ENCODE assay signal across 21 mouse cellular contexts in the genomic region with DNA sequence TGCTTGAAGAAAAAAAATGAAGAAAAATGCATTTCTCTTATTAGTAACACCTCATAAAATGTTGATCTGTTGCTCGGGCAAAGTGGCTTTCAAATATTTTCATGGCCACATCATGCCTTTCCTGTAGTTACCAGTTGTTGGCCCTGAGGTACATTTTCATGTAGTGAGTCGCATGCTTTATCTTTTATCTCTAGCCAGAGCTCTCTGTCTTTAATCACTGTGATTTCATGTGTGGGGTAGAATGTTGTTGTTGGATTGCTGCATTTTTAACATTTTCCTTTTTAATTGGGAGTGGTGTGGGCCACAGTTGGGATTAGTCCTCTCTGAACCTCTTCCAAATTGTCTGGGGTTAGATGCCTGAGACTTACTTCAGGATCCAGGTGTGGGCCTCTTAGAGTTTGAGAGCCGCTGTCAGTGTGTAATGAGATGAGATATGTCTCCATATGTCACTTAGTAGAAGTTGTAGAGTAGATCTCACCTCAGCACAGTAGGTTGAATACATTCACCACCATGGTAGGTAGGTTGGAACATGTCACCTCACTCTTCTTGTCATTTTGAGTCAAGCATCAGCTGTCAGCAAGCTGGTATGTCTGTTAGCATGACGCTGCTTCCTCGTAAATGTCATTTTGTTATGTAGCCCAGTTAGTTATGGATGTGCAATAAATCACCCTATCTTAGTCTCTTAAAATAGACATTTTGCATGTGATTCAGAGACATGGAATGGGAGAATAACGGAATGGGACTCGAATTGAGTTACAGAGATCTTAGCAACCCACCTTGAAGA.
DNase-seq lines count a peak whose midpoint lies in the region; ATAC-seq and TF ChIP-seq lines count a peak whose summit lies in the region.
"Had no signal": no experiment of that assay in that cellular context is flagged by ENCODE, and none has a peak within 500 bp of the region (broad histone marks: within the 10 kb centered on the region; RNA-seq: fewer than 3 reads in every experiment).

No protein-coding gene starts in this region.

- H3K9ac ChIP-seq in embryonic facial prominence, embryonic 14.5 days (ENCODE audit: low read depth, low read length), result no peak overlapping the region
- H3K9ac ChIP-seq: embryonic facial prominence, embryonic 13.5 days; forebrain, embryonic 15.5 days; heart, embryonic 13.5 days; hindbrain, embryonic 14.5 days had no signal

- no peak overlapping the region for H3K4me3 ChIP-seq in embryonic facial prominence, embryonic 14.5 days (ENCODE audit: low read depth, low read length)
- H3K4me3 ChIP-seq in embryonic facial prominence, embryonic 10.5 days, result no peak overlapping the region
- H3K4me3 ChIP-seq in myocyte, result no peak overlapping the region
- no peak overlapping the region for H3K4me3 ChIP-seq in heart, embryonic 10.5 days
- H3K4me3 ChIP-seq: embryonic facial prominence, embryonic 13.5 days; forebrain, embryonic 15.5 days; heart, embryonic 13.5 days had no signal

- H3K36me3 ChIP-seq in embryonic facial prominence, embryonic 14.5 days (ENCODE audit: control insufficient read depth, insufficient read depth, low read length), result no peaks in the 10 kb centered on the region
- no peaks in the 10 kb centered on the region for H3K36me3 ChIP-seq in embryonic facial prominence, embryonic 10.5 days (replicated peaks)
- H3K36me3 ChIP-seq in myocyte (ENCODE audit: control insufficient read depth, insufficient read depth), result no peaks in the 10 kb centered on the region
- no peaks in the 10 kb centered on the region for H3K36me3 ChIP-seq in heart, embryonic 10.5 days
- H3K36me3 ChIP-seq: embryonic facial prominence, embryonic 13.5 days; forebrain, embryonic 15.5 days; heart, embryonic 13.5 days had no signal

- H3K27me3 ChIP-seq in embryonic facial prominence, embryonic 14.5 days (replicated peaks; ENCODE audit: control insufficient read depth, insufficient read depth, low read length), result no peaks in the 10 kb centered on the region
- no peaks in the 10 kb centered on the region for H3K27me3 ChIP-seq in embryonic facial prominence, embryonic 10.5 days (replicated peaks; ENCODE audit: low read depth, poor library complexity, severe bottlenecking)
- no peaks in the 10 kb centered on the region for H3K27me3 ChIP-seq in myocyte (ENCODE audit: control insufficient read depth, insufficient read depth, insufficient read length)
- H3K27me3 ChIP-seq in heart, embryonic 10.5 days (ENCODE audit: insufficient read depth, poor library complexity, severe bottlenecking), result no peaks in the 10 kb centered on the region
- H3K27me3 ChIP-seq: embryonic facial prominence, embryonic 13.5 days; forebrain, embryonic 15.5 days; heart, embryonic 13.5 days had no signal

- peak; percentile 8 for DNase-seq in embryonic facial prominence, embryonic 14.5 days (ENCODE audit: low spot score)
- no peak for DNase-seq in embryonic facial prominence, embryonic 10.5 days (ENCODE audit: low spot score)
- peak; percentile 9 for DNase-seq in 3134 (ENCODE audit: extremely low read depth, insufficient read length, low spot score)
- DNase-seq in Muller cell, postnatal 12 days (ENCODE audit: inconsistent ontology term), result peak; percentile 46
- DNase-seq in heart, embryonic 10.5 days (ENCODE audit: low spot score), result no peak
- no peak for DNase-seq in testis, postnatal 14 days (ENCODE audit: low spot score)
- DNase-seq: adrenal gland, adult 2 months; adrenal gland, postnatal 14 days; cerebellum, adult 11 months; cerebellum, adult 2 months; cerebellum, adult 9-11 months; cerebellum, postnatal 25 days; gastrocnemius, postnatal 25 days; heart, adult 18-20 months; heart, postnatal 14 days; heart, postnatal 4 days had no signal

- TF ChIP-seq POLR2A in myocyte (IDR thresholded peaks at IDR 0.05; ENCODE audit: insufficient read length, low read depth), result no peak

- H3K4me2 ChIP-seq in embryonic facial prominence, embryonic 14.5 days (ENCODE audit: low read depth, low read length), result no peak overlapping the region
- H3K4me2 ChIP-seq in myocyte (ENCODE audit: low read depth), result peak overlapping the region; percentile 25
- H3K4me2 ChIP-seq: embryonic facial prominence, embryonic 13.5 days; forebrain, embryonic 15.5 days; heart, embryonic 13.5 days; hindbrain, embryonic 14.5 days had no signal

- no peaks in the 10 kb centered on the region for H3K4me1 ChIP-seq in embryonic facial prominence, embryonic 14.5 days (ENCODE audit: control insufficient read depth, insufficient read depth, low read length)
- H3K4me1 ChIP-seq in embryonic facial prominence, embryonic 10.5 days, result no peaks in the 10 kb centered on the region
- no peaks in the 10 kb centered on the region for H3K4me1 ChIP-seq in heart, embryonic 10.5 days
- H3K4me1 ChIP-seq: embryonic facial prominence, embryonic 13.5 days; forebrain, embryonic 15.5 days had no signal

- 81% methylated on average over 7 of the region's 7 CpGs for WGBS in embryonic facial prominence, embryonic 14.5 days
- 90% methylated on average over 7 of the region's 7 CpGs for WGBS in embryonic facial prominence, embryonic 10.5 days
- 79% methylated on average over 7 of the region's 7 CpGs for whole genome bisulfite sequencing in heart, embryonic 10.5 days

- no peaks in the 10 kb centered on the region for H3K9me3 ChIP-seq in embryonic facial prominence, embryonic 14.5 days (ENCODE audit: control insufficient read depth, low read length)
- H3K9me3 ChIP-seq in embryonic facial prominence, embryonic 10.5 days, result no peaks in the 10 kb centered on the region
- H3K9me3 ChIP-seq in heart, embryonic 10.5 days, result no peaks in the 10 kb centered on the region
- H3K9me3 ChIP-seq: embryonic facial prominence, embryonic 13.5 days; forebrain, embryonic 15.5 days; heart, embryonic 13.5 days had no signal

- no peak for ATAC-seq in embryonic facial prominence, embryonic 14.5 days (ENCODE audit: low read depth)
- ATAC-seq: forebrain, embryonic 15.5 days had no signal

- H3K27ac ChIP-seq in embryonic facial prominence, embryonic 14.5 days (replicated peaks; ENCODE audit: low read depth, low read length), result no peak overlapping the region
- no peak overlapping the region for H3K27ac ChIP-seq in embryonic facial prominence, embryonic 10.5 days (replicated peaks)
- no peak overlapping the region for H3K27ac ChIP-seq in heart, embryonic 10.5 days
- H3K27ac ChIP-seq: embryonic facial prominence, embryonic 13.5 days; forebrain, embryonic 15.5 days; heart, embryonic 13.5 days; hindbrain, embryonic 14.5 days had no signal

- H3K79me2 ChIP-seq in myocyte (ENCODE audit: control insufficient read depth, insufficient read depth), result no peaks in the 10 kb centered on the region

- H3ac ChIP-seq in myocyte (ENCODE audit: control insufficient read depth, insufficient read length), result no peak overlapping the region

TF ChIP-seq in myocyte, 11 proteins besides CTCF, POLR2A, EP300 and RAD21:
- TF ChIP-seq CEBPB (IDR thresholded peaks at IDR 0.05; ENCODE audit: insufficient read depth, poor library complexity, severe bottlenecking), result no peak
- no peak for TF ChIP-seq USF1 (IDR thresholded peaks at IDR 0.05; ENCODE audit: low read depth)
- peak in 1 of 3 experiments; percentile 73 for TF ChIP-seq MYOD1 (IDR thresholded peaks at IDR 0.05; ENCODE audit: control insufficient read depth in 1 of 3, insufficient read length in 2 of 3, low read depth in 2 of 3)
TF ChIP-seq in myocyte: peak in this region for 1.

Comparison
In these comparisons a context has a peak if more than half of its experiments do, and no peak if none do; other contexts are left out.
1. DNase-seq: peak in embryonic facial prominence, embryonic 14.5 days (single experiment), 3134 (single experiment) and Muller cell, postnatal 12 days (single experiment); none in embryonic facial prominence, embryonic 10.5 days (single experiment), heart, embryonic 10.5 days (single experiment) and testis, postnatal 14 days (single experiment).